Mouse (Mus musculus): ENCODE data around the gene Gabrr1. TPM values are rescaled to one million over a fixed set of nuclear protein-coding genes. Genes with fewer than 3 reads are reported as not detected.

The Gabrr1 gene
- total RNA-seq (2012; rRNA removed) = not detected in 2 replicates
- polyA plus RNA-seq (2012; ENCODE audit: insufficient read depth in 1 of 2, insufficient read length in 2 of 2, low read depth in 1 of 2, low replicate concordance in 2 of 2, missing spikeins in 1 of 2) = not detected

DNA sequence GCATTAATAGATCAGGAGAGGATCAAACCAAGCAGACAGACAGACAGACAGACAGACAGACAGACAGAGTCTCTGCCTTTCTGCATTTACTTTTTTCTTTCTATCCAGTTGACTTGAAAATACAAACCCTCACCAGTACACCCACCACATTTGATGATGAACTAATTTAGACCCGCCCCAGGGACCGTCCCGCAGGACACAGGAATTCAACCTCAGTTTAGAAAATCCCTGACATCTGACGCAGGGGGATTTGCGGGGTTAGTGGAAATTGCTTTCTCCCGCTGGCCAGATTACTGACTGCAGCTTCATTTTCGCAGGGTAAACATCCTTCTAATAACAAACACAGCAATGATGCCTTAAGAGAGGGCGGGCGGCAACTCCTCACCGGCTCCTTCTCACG, at the start of gene Gabrr1:
Gene Gabrr1 (plus strand): TSS at position 301 of the 400 bp plus-strand sequence.
- H3K36me3 ChIP-seq (ENCODE audit: control insufficient read depth in 1 of 2, insufficient read depth in 2 of 2, low read length in 2 of 2) = no peaks in the 10 kb centered on the region
- no peaks in the 10 kb centered on the region for H3K4me1 ChIP-seq (ENCODE audit: control insufficient read depth in 1 of 2, insufficient read depth in 2 of 2, low read length in 2 of 2)
- H3K27me3 ChIP-seq (ENCODE audit: control insufficient read depth in 1 of 2, insufficient read depth in 2 of 2, low read length in 2 of 2) = peaks cover 0 to under 1% of the 10 kb centered on the region in 2 experiments; a peak in 1 of 4 replicates
- H3K4me3 ChIP-seq (ENCODE audit: control insufficient read depth in 1 of 2, insufficient read depth in 1 of 2, low read depth in 2 of 2, low read length in 2 of 2) = no peak within 1 kb of the TSS
- no peaks in the 10 kb centered on the region for H3K9me3 ChIP-seq (replicated peaks; ENCODE audit: insufficient read depth, low read length)
- TF ChIP-seq MAX (IDR thresholded peaks at IDR 0.05; ENCODE audit: low read length) = no peak
- TF ChIP-seq ZKSCAN1 (IDR thresholded peaks at IDR 0.05; ENCODE audit: low read depth, low read length) = no peak
- no peak for TF ChIP-seq NRF1 (IDR thresholded peaks at IDR 0.05; ENCODE audit: insufficient read depth, low read depth, low read length, poor library complexity, severe bottlenecking)
- TF ChIP-seq KAT2A (conservative IDR thresholded peaks at IDR 0.05; ENCODE audit: low read depth, low read length) = no peak
- TF ChIP-seq TAL1 (IDR thresholded peaks at IDR 0.05; ENCODE audit: low read length) = no peak
- TF ChIP-seq CHD1 (IDR thresholded peaks at IDR 0.05; ENCODE audit: low read depth, low read length) = no peak
- TF ChIP-seq NELFE (IDR thresholded peaks at IDR 0.05; ENCODE audit: low read depth, low read length) = no peak
- TF ChIP-seq BHLHE40 (IDR thresholded peaks at IDR 0.05; ENCODE audit: borderline replicate concordance, low read depth, low read length) = no peak
- no peak for TF ChIP-seq ETS1 (IDR thresholded peaks at IDR 0.05; ENCODE audit: low read depth, low read length)
- H3K27ac ChIP-seq (ENCODE audit: control insufficient read depth, low read depth, low read length) = no peak within 1 kb of the TSS
- H3K9ac ChIP-seq (ENCODE audit: control insufficient read depth, low read depth, low read length, poor library complexity, severe bottlenecking) = no peak within 1 kb of the TSS
- no peak for DNase-seq (ENCODE audit: low read depth, low spot score)
- H3K79me2 ChIP-seq (ENCODE audit: control insufficient read depth, insufficient read depth, low read length, poor library complexity) = no peaks in the 10 kb centered on the region

DNA sequence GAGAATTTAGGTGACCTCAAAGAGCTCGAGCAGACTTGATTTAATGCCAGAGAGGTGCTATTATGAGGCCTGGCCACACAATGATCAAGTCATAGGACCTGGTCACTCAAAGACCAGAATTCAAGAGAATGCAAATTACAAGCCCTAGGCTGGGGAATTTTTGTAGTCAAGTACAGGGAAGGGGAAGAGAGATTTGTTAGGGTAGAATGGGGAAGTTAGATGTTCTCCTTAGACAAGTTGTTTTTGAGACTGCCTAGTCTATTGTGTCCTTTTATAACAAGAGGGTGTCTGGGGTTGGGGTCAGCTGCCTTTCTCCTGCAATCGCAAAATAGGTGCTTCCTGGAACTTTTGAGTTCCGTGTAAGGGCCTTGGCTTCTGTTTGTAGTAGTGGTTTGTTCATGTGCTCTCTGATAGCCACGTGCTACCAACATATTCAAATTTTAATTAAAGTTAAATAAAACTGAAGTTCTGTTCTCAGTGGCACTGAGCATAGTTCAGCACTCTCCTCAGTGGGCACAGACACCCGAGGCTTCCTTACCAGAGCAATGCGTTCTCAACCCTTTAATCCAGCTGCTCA, 33.1 kb upstream of the Gabrr1 start:
- H3K27me3 ChIP-seq (ENCODE audit: control insufficient read depth in 1 of 2, insufficient read depth in 2 of 2, low read length in 2 of 2) = no peaks in the 10 kb centered on the region; a peak in 1 of 4 replicates
- no peak overlapping the region for H3K27ac ChIP-seq (ENCODE audit: control insufficient read depth, low read depth, low read length)
- no peaks in the 10 kb centered on the region for H3K9me3 ChIP-seq (replicated peaks; ENCODE audit: insufficient read depth, low read length)
- H3K9ac ChIP-seq (ENCODE audit: control insufficient read depth, low read depth, low read length, poor library complexity, severe bottlenecking) = no peak overlapping the region
- H3K4me1 ChIP-seq (ENCODE audit: control insufficient read depth in 1 of 2, insufficient read depth in 2 of 2, low read length in 2 of 2) = no peaks in the 10 kb centered on the region
- no peak for TF ChIP-seq NRF1 (IDR thresholded peaks at IDR 0.05; ENCODE audit: insufficient read depth, low read depth, low read length, poor library complexity, severe bottlenecking)
- no peak for TF ChIP-seq CTCF (IDR thresholded peaks at IDR 0.05 in 2 of 3, conservative IDR thresholded peaks at IDR 0.05 in 1 of 3; ENCODE audit: control insufficient read depth in 1 of 3, insufficient read depth in 1 of 3, low read depth in 2 of 3, low read length in 3 of 3, poor library complexity in 1 of 3, severe bottlenecking in 1 of 3)
- TF ChIP-seq ZC3H11A (IDR thresholded peaks at IDR 0.05; ENCODE audit: low read depth, low read length) = no peak
- TF ChIP-seq POLR2A (IDR thresholded peaks at IDR 0.05; ENCODE audit: control insufficient read depth in 1 of 2, insufficient read depth in 1 of 2, low read depth in 1 of 2, low read length in 2 of 2, poor library complexity in 1 of 2) = no peak
- no peak for TF ChIP-seq UBTF (IDR thresholded peaks at IDR 0.05; ENCODE audit: borderline replicate concordance, insufficient read depth, low read depth, low read length)
- TF ChIP-seq MAZ (IDR thresholded peaks at IDR 0.05; ENCODE audit: low read depth, low read length) = no peak
- TF ChIP-seq NELFE (IDR thresholded peaks at IDR 0.05; ENCODE audit: low read depth, low read length) = no peak
- TF ChIP-seq POLR2AphosphoS2 (IDR thresholded peaks at IDR 0.05; ENCODE audit: low read length) = no peak
- TF ChIP-seq USF1 (IDR thresholded peaks at IDR 0.05; ENCODE audit: low read depth, low read length) = no peak
- TF ChIP-seq POLR2AphosphoS5 (IDR thresholded peaks at IDR 0.05; ENCODE audit: borderline replicate concordance, low read depth, low read length) = no peak
- no peak for TF ChIP-seq GABPA (IDR thresholded peaks at IDR 0.05; ENCODE audit: low read depth, low read length)
- no peak for TF ChIP-seq USF2 (IDR thresholded peaks at IDR 0.05; ENCODE audit: borderline replicate concordance in 1 of 2, insufficient read depth in 1 of 2, low read depth in 1 of 2, low read length in 2 of 2)
- TF ChIP-seq CHD1 (IDR thresholded peaks at IDR 0.05; ENCODE audit: low read depth, low read length) = no peak
- no peak for TF ChIP-seq SMC3 (IDR thresholded peaks at IDR 0.05; ENCODE audit: low read depth, low read length)
- no peak for TF ChIP-seq ELF1 (IDR thresholded peaks at IDR 0.05; ENCODE audit: low read depth, low read length)
- H3K4me3 ChIP-seq (ENCODE audit: control insufficient read depth in 1 of 2, insufficient read depth in 1 of 2, low read depth in 2 of 2, low read length in 2 of 2) = no peak overlapping the region
- DNase-seq (ENCODE audit: low read depth, low spot score) = no peak
- no peaks in the 10 kb centered on the region for H3K79me2 ChIP-seq (ENCODE audit: control insufficient read depth, insufficient read depth, low read length, poor library complexity)
- H3K36me3 ChIP-seq (ENCODE audit: control insufficient read depth in 1 of 2, insufficient read depth in 2 of 2, low read length in 2 of 2) = no peaks in the 10 kb centered on the region
